Mouse (Mus musculus): ENCODE measurements around the gene Fam8a1. TPM values are rescaled to one million over a fixed set of nuclear protein-coding genes. Genes with fewer than 3 reads are reported as not detected.

The Fam8a1 gene
- polyA plus RNA-seq, 1 experiment from 2014 or later = 7.9 TPM

DNA sequence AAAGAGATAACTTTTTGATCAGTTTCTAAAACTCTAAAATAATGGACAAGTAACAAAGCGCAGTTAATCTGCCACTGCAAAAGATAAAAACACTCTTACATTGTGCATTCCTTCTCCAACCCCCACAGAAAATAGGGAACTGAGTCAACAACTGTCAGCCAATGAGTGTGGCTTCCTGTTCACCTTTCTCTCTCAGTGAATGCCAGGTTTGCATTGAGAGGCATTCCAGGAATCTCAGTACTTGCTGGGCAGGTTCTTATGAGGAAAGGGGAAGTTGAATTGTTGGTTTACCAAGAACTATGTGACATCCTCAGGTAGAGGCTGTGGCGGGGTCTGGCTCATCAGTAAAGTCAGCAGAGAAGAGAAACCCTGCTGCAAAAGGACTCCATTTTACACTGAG lies 27.5 kb downstream of the Fam8a1 start:
- Histone ChIP-seq H3K36me3 (ENCODE audit: insufficient read depth) (peaks cover 55% of the 10 kb centered on the region), H3K27ac (ENCODE audit: low read depth) (no peak overlapping the region), H3K4me2 (no peak overlapping the region), H3K4me1 (ENCODE audit: insufficient read depth) (no peaks in the 10 kb centered on the region), H3K4me3 (ENCODE audit: low read depth, low read length) (no peak overlapping the region), H3K9ac (no peak overlapping the region), H3K27me3 (ENCODE audit: insufficient read depth, low read length) (no peaks in the 10 kb centered on the region), H3K9me3 (ENCODE audit: low read depth, low read length) (no peaks in the 10 kb centered on the region)
- WGBS = 67% methylated on average over 2 of the region's 2 CpGs
- TF ChIP-seq CTCF (IDR thresholded peaks at IDR 0.05; ENCODE audit: low read depth) = no peak
- ATAC-seq (ENCODE audit: insufficient read depth) (peak; percentile 35; the same call in 1 of the 2 replicates), DNase-seq (peak; percentile 52)

GRCm38 (mm10) chr13:46699372-46699771 lies 30.1 kb downstream of the Fam8a1 start:
- H3K36me3 ChIP-seq (ENCODE audit: insufficient read depth) = peaks cover 62% of the 10 kb centered on the region
- DNase-seq = no peak
- 85% methylated on average over 1 of the region's 1 CpGs for WGBS

DNA sequence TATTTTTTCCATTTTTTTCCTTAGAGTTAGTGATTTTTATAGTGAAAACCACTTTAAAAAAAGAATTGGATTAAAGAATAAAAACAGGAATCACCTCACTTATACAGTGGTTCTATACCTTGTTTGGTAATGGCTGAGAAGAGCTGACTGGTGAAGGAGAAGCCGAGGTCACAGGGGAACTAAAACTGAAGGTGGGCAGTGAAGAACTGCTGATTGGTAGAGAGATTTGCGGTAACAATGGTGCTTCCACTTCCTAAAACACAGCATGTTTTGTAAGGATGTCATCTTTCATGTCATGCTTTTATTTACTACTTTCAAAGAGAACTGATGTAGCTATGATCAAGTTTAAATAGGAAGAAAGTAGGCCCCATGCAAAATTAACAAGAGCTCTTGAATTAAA lies 32.2 kb downstream of the Fam8a1 start:
- H3K9me3 ChIP-seq (ENCODE audit: low read depth, low read length) = no peaks in the 10 kb centered on the region
- H3K27me3 ChIP-seq (ENCODE audit: insufficient read depth, low read length) = no peaks in the 10 kb centered on the region
- DNase-seq = no peak
- TF ChIP-seq CTCF (IDR thresholded peaks at IDR 0.05; ENCODE audit: low read depth) = no peak
- WGBS = 82% methylated on average over 2 of the region's 2 CpGs
- no peak overlapping the region for H3K27ac ChIP-seq (ENCODE audit: low read depth)
- no peak overlapping the region for H3K4me3 ChIP-seq (ENCODE audit: low read depth, low read length)
- H3K36me3 ChIP-seq (ENCODE audit: insufficient read depth) = peaks cover 61% of the 10 kb centered on the region
- no peak overlapping the region for H3K4me2 ChIP-seq
- ATAC-seq (ENCODE audit: insufficient read depth) = no peak
- H3K4me1 ChIP-seq (ENCODE audit: insufficient read depth) = no peaks in the 10 kb centered on the region
- H3K9ac ChIP-seq = no peak overlapping the region

More at GRCm38 (mm10) chr13:46699372-46699771, 30.1 kb downstream of the Fam8a1 start:
- Histone ChIP-seq H3K4me2 (no peak overlapping the region), H3K27me3 (ENCODE audit: insufficient read depth, low read length) (no peaks in the 10 kb centered on the region), H3K4me1 (ENCODE audit: insufficient read depth) (no peaks in the 10 kb centered on the region), H3K4me3 (ENCODE audit: low read depth, low read length) (no peak overlapping the region), H3K9ac (no peak overlapping the region), H3K9me3 (ENCODE audit: low read depth, low read length) (no peaks in the 10 kb centered on the region), H3K27ac (ENCODE audit: low read depth) (no peak overlapping the region)
- ATAC-seq (ENCODE audit: insufficient read depth) = no peak
- TF ChIP-seq CTCF (IDR thresholded peaks at IDR 0.05; ENCODE audit: low read depth) = no peak

GRCm38 (mm10) chr13:46703138-46703537 lies 33.8 kb downstream of the Fam8a1 start:
- peaks cover 61% of the 10 kb centered on the region for H3K36me3 ChIP-seq (ENCODE audit: insufficient read depth)
- peak; percentile 23 for DNase-seq
- peak; percentile 19; the same call in 1 of the 2 replicates for TF ChIP-seq CTCF (IDR thresholded peaks at IDR 0.05; ENCODE audit: low read depth)
- no peak overlapping the region for H3K4me2 ChIP-seq
- H3K27me3 ChIP-seq (ENCODE audit: insufficient read depth, low read length) = no peaks in the 10 kb centered on the region
- no peak overlapping the region for H3K4me3 ChIP-seq (ENCODE audit: low read depth, low read length)
- 81% methylated on average over 5 of the region's 5 CpGs for WGBS
- no peaks in the 10 kb centered on the region for H3K4me1 ChIP-seq (ENCODE audit: insufficient read depth)
- no peak overlapping the region for H3K9ac ChIP-seq
- no peak overlapping the region for H3K27ac ChIP-seq (ENCODE audit: low read depth)
- no peaks in the 10 kb centered on the region for H3K9me3 ChIP-seq (ENCODE audit: low read depth, low read length)
- ATAC-seq (ENCODE audit: insufficient read depth) = no peak

DNA sequence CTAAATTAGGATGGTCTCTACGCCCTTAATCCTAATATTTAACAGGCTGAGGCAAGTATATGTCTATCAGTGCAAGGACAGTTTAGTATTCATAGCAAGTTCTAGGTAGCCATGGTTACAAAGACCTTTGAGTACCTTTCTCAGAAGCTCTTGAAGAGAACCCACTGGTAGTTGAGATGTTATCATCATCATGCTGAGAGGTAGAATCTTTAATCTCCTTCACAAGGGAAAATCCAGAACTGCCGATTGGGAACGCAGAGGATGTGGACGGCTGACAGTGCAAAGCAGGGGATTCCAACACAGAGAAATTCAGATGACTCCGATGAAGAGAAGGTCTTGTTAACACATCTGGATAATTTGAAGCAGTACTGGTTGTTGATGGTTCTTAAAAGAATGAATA lies 44.2 kb downstream of the Fam8a1 start:
- H3K36me3 ChIP-seq (ENCODE audit: insufficient read depth) = peaks cover 68% of the 10 kb centered on the region
- TF ChIP-seq CTCF (IDR thresholded peaks at IDR 0.05; ENCODE audit: low read depth) = no peak
- no peak overlapping the region for H3K4me2 ChIP-seq
- no peak for DNase-seq
- ATAC-seq (ENCODE audit: insufficient read depth) = no peak
- H3K4me3 ChIP-seq (ENCODE audit: low read depth, low read length) = no peak overlapping the region
- H3K9ac ChIP-seq = no peak overlapping the region
- H3K27ac ChIP-seq (ENCODE audit: low read depth) = no peak overlapping the region
- no peaks in the 10 kb centered on the region for H3K4me1 ChIP-seq (ENCODE audit: insufficient read depth)
- no peaks in the 10 kb centered on the region for H3K9me3 ChIP-seq (ENCODE audit: low read depth, low read length)
- no peaks in the 10 kb centered on the region for H3K27me3 ChIP-seq (ENCODE audit: insufficient read depth, low read length)
- 90% methylated on average over 5 of the region's 5 CpGs for WGBS

- ATAC-seq (ENCODE audit: insufficient read depth) (no peak), DNase-seq (no peak)
- Histone ChIP-seq H3K4me3 (ENCODE audit: low read depth, low read length) (no peak overlapping the region), H3K27ac (ENCODE audit: low read depth) (no peak overlapping the region), H3K4me2 (no peak overlapping the region), H3K36me3 (ENCODE audit: insufficient read depth) (peaks cover 45% of the 10 kb centered on the region), H3K4me1 (ENCODE audit: insufficient read depth) (no peaks in the 10 kb centered on the region), H3K9ac (no peak overlapping the region), H3K9me3 (ENCODE audit: low read depth, low read length) (no peaks in the 10 kb centered on the region), H3K27me3 (ENCODE audit: insufficient read depth, low read length) (no peaks in the 10 kb centered on the region)
- TF ChIP-seq CTCF (IDR thresholded peaks at IDR 0.05; ENCODE audit: low read depth) = no peak
- 68% methylated on average over 3 of the region's 3 CpGs for WGBS
These were observed 46.8 kb downstream of the Fam8a1 start for GRCm38 (mm10) chr13:46715976-46716639.

GRCm38 (mm10) chr13:46718893-46719400 lies 49.6 kb downstream of the Fam8a1 start:
- H3K9ac ChIP-seq = no peak overlapping the region
- H3K4me2 ChIP-seq = no peak overlapping the region
- H3K4me3 ChIP-seq (ENCODE audit: low read depth, low read length) = no peak overlapping the region
- DNase-seq = no peak
- no peaks in the 10 kb centered on the region for H3K4me1 ChIP-seq (ENCODE audit: insufficient read depth)
- H3K27me3 ChIP-seq (ENCODE audit: insufficient read depth, low read length) = no peaks in the 10 kb centered on the region
- H3K27ac ChIP-seq (ENCODE audit: low read depth) = no peak overlapping the region
- H3K36me3 ChIP-seq (ENCODE audit: insufficient read depth) = peaks cover 22% of the 10 kb centered on the region; the same call in 1 of the 2 replicates
- H3K9me3 ChIP-seq (ENCODE audit: low read depth, low read length) = no peaks in the 10 kb centered on the region
- WGBS = 81% methylated on average over 5 of the region's 5 CpGs
- no peak for TF ChIP-seq CTCF (IDR thresholded peaks at IDR 0.05; ENCODE audit: low read depth)
- no peak for ATAC-seq (ENCODE audit: insufficient read depth)

All from lung, embryonic 14.5 days (tissue).